Mouse (Mus musculus) c-Kit-negative CD71-positive TER-119-positive erythroid progenitor cells, embryonic 14.5 days (primary cell): Measurements from ENCODE around the gene Rnf39.
"Not testable (repeated sequence)": the region's sequence is repeated elsewhere in the genome, so short reads cannot be mapped to it uniquely, and the experiment has no call there.

ENCODE experiments used
- DNase-seq: peaks from one replicate; pipeline ENCODE4 v3.0.0-alpha.2; 2013; ENCODE audit warnings: low read depth, low spot score

Rnf39 gene

GRCm38 (mm10) chr17:36982253-36983155 lies 39.8 kb downstream of the Rnf39 start:
- no peak for DNase-seq

GRCm38 (mm10) chr17:36988475-36988874 lies 45.8 kb downstream of the Rnf39 start:
- no peak for DNase-seq

- no peak for DNase-seq
These were observed 46.7 kb downstream of the Rnf39 start, which contains the start of gene H2-M5 for GRCm38 (mm10) chr17:36989437-36989836. Gene H2-M5 (minus strand): TSS chr17:36989537.

- not testable (repeated sequence) for DNase-seq
These were observed 47.9 kb downstream of the Rnf39 start for GRCm38 (mm10) chr17:36990630-36991029.

- DNase-seq, result no peak
These were observed 49.8 kb downstream of the Rnf39 start for GRCm38 (mm10) chr17:36992336-36993104.

- no peak for DNase-seq
These were observed 51.1 kb downstream of the Rnf39 start for GRCm38 (mm10) chr17:36993770-36994325.

GRCm38 (mm10) chr17:36994528-36994927 lies 51.8 kb downstream of the Rnf39 start:
- DNase-seq, result no peak

GRCm38 (mm10) chr17:36995448-36995847 lies 52.7 kb downstream of the Rnf39 start:
- no peak for DNase-seq

GRCm38 (mm10) chr17:36997033-36997735 lies 54.5 kb downstream of the Rnf39 start:
- DNase-seq, result peak; percentile 5
